Mouse (Mus musculus) hindbrain, embryonic 14.5 days (tissue): ENCODE data around the gene Hsd17b13. TPM values are rescaled to one million over a fixed set of nuclear protein-coding genes. Genes with fewer than 3 reads are reported as not detected.
A peak's percentile ranks its signal among the peaks of the same experiment; 100 is the strongest.
"Not testable (repeated sequence)": the region's sequence is repeated elsewhere in the genome, so short reads cannot be mapped to it uniquely, and the experiment has no call there.

Source experiments
- ATAC-seq: fragments of 200-750 bp; cut with Nextera tagmentation; 2 replicates; pipeline ENCODE4 v1.8.0; 2017; ENCODE audit warnings: moderate number of reproducible peaks, mild to moderate bottlenecking, moderate TSS enrichment, moderate library complexity; ENCODE audit not compliant: low FRiP score
- DNase-seq: peaks from one replicate; pipeline ENCODE4 v3.0.0-alpha.2; 2015; ENCODE audit warnings: low spot score
- H3K27ac ChIP-seq: fragments of 300-500 bp; sonication (generic); 2 replicates; pipeline ENCODE4 v1.5.1; 2014; ENCODE audit warnings: mild to moderate bottlenecking, moderate library complexity
- H3K27me3 ChIP-seq: fragments of 300-500 bp; sonication (generic); 2 replicates; pipeline ENCODE4 v1.6.1; 2014; ENCODE audit warnings: mild to moderate bottlenecking, low read length, mixed read lengths; ENCODE audit not compliant: control insufficient read depth, insufficient read depth
- H3K36me3 ChIP-seq: fragments of 300-500 bp; sonication (generic); replicated peaks from 2 replicates; pipeline ENCODE4 v1.6.1; 2014; ENCODE audit not compliant: control insufficient read depth, insufficient read depth
- H3K4me1 ChIP-seq: fragments of 300-500 bp; sonication (generic); replicated peaks from 2 replicates; pipeline ENCODE4 v1.6.1; 2014; ENCODE audit warnings: antibody characterized with exemption, low read length, mixed read lengths; ENCODE audit not compliant: control insufficient read depth, insufficient read depth
- H3K4me2 ChIP-seq: fragments of 300-500 bp; sonication (generic); replicated peaks from 2 replicates; pipeline ENCODE4 v1.6.1; 2014; ENCODE audit warnings: mild to moderate bottlenecking, moderate library complexity
- H3K4me3 ChIP-seq: fragments of 300-500 bp; sonication (generic); replicated peaks from 2 replicates; pipeline ENCODE4 v1.5.1; 2014; ENCODE audit warnings: mild to moderate bottlenecking, low read length
- H3K9ac ChIP-seq: fragments of 300-500 bp; sonication (generic); 2 replicates; pipeline ENCODE4 v1.6.1; 2014
- H3K9me3 ChIP-seq: fragments of 300-500 bp; sonication (generic); 2 replicates; pipeline ENCODE4 v1.6.1; 2016; ENCODE audit warnings: low read length; ENCODE audit not compliant: control insufficient read depth
- WGBS: fragments of 180-500 bp; shearing (Covaris S2); extraction: QIAGEN DNeasy Blood & Tissue Kit; methylation state at CpG from one replicate; pipeline ENCODE4 v1.1.7; 2014; 5-methylcytosine and 5-hydroxymethylcytosine counted together
- polyA plus RNA-seq: library from polyadenylated mRNA; unstranded; fragments of >200 nt; fragmentation: Nextera tagmentation; extraction: Ambion mirVana; gene quantifications from 2 replicates; pipeline ENCODE4 v1.2.1, GENCODE M21; 2014

Hsd17b13 gene
- not detected in 2 replicates for polyA plus RNA-seq

GRCm38 (mm10) chr5:103977297-103977696, at the start of gene Hsd17b13:
Gene Hsd17b13, minus strand, starts transcription at chr5:103977410.
- no peak within 1 kb of the TSS for H3K4me3 ChIP-seq
- H3K27me3 ChIP-seq: no peaks in the 10 kb centered on the region
- no peak within 1 kb of the TSS for H3K27ac ChIP-seq
- no peak within 1 kb of the TSS for H3K9ac ChIP-seq
- H3K4me1 ChIP-seq: no peaks in the 10 kb centered on the region
- H3K36me3 ChIP-seq: no peaks in the 10 kb centered on the region
- no peak for DNase-seq
- no peaks in the 10 kb centered on the region for H3K9me3 ChIP-seq
- 87% methylated on average over 4 of the region's 4 CpGs for WGBS
- H3K4me2 ChIP-seq: no peak within 1 kb of the TSS
- ATAC-seq: no peak

DNA sequence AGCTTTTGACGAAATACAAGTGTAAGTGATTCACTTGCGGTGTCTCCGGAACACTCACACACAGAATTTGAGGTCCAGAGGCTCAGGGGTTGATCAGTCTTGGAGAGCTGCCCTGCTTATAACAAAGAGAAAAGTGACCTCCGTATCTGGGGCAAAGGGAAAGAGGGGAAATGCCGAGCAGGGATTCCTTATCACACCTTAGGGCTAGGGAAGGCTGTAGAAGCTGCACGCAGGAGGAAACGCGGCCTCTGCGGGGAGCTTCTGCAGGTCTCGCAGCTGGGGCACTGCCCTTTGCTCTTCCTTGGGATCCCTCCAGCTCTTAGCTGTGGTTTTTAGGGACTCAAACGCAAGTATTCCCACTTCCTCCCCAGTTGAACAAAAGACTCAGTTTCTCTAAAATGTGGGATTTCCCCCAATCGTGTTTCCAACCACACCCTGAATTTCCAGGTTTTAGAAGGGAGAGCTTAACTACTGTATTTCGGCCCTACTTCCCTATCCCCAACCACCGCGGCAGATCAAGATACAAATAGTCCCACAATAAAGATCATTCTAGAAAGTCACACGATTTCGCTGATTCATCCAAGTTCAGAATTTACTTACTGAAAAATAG, 48.1 kb upstream of the Hsd17b13 start:
- 46% methylated on average over 17 of the region's 17 CpGs for WGBS
- H3K4me2 ChIP-seq: no peak overlapping the region
- ATAC-seq: no peak

DNA sequence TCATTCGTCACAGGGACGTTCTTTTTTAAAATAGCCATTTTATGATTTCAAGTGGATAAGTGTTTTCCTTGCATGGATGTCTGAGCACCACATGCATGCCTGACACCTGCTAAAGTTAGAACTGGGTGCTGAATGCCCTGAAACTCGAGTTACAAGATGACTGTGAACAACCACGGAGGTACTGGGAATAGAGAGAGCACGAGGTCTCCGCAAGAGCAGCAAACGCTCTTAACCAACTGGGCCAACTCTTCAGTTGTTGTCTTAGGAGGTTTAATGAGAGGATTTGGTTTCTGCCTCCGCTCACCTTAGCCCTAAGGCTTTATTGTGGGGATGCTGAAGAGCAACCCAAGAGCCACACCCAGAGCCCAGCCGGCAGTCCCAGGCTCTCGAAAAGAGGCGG, 47.6 kb upstream of the Hsd17b13 start:
- Histone ChIP-seq H3K4me2 (no peak overlapping the region), H3K9me3 (no peaks in the 10 kb centered on the region), H3K4me3 (no peak overlapping the region), H3K27ac (no peak overlapping the region), H3K9ac (no peak overlapping the region), H3K36me3 (no peaks in the 10 kb centered on the region), H3K4me1 (0 out of 2 replicates have a peak, but pooled peaks cover 4% of the 10 kb centered on the region), H3K27me3 (peaks cover 7% of the 10 kb centered on the region; the same call in 1 of the 2 replicates)
- DNase-seq (no peak), ATAC-seq (no peak)
- WGBS: 73% methylated on average over 11 of the region's 11 CpGs

More for the DNA sequence above, 48.1 kb upstream of the Hsd17b13 start:
- Histone ChIP-seq H3K27me3 (peaks cover 7% of the 10 kb centered on the region; the same call in 1 of the 2 replicates), H3K9ac (no peak overlapping the region), H3K4me3 (no peak overlapping the region), H3K36me3 (no peaks in the 10 kb centered on the region), H3K9me3 (no peaks in the 10 kb centered on the region), H3K27ac (no peak overlapping the region), H3K4me1 (0 out of 2 replicates have a peak, but pooled peaks cover 4% of the 10 kb centered on the region)
- no peak for DNase-seq

DNA sequence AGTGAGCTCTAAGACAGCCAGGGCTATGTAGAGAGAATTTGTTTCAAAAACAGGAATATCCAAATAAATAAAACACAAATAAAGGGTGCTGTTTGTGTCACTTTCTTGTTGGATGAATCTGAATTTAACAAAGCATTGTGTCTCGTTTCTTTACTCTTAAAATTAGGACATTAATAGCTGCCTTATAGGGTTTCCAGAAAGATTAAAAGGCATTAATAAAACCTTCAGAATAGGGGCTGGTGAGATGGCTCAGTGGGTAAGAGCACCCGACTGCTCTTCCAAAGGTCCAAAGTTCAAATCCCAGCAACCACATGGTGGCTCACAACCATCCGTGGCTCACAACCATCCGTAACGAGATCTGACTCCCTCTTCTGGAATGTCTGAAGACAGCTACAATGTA, 47.0 kb upstream of the Hsd17b13 start:
- not testable (repeated sequence) for DNase-seq, H3K4me1 ChIP-seq, ATAC-seq, H3K27me3 ChIP-seq, H3K9ac ChIP-seq, H3K9me3 ChIP-seq, H3K36me3 ChIP-seq, H3K4me3 ChIP-seq, H3K4me2 ChIP-seq, H3K27ac ChIP-seq
- 86% methylated on average over 5 of the region's 5 CpGs for WGBS

- H3K27ac ChIP-seq: no peak overlapping the region
- H3K4me1 ChIP-seq: 0 out of 2 replicates have a peak, but pooled peaks cover 4% of the 10 kb centered on the region
- H3K9ac ChIP-seq: no peak overlapping the region
- 78% methylated on average over 8 of the region's 8 CpGs for WGBS
- no peak overlapping the region for H3K4me2 ChIP-seq
- peaks cover 7% of the 10 kb centered on the region; the same call in 1 of the 2 replicates for H3K27me3 ChIP-seq
- no peaks in the 10 kb centered on the region for H3K36me3 ChIP-seq
- DNase-seq (no peak), ATAC-seq (no peak)
- no peak overlapping the region for H3K4me3 ChIP-seq
- no peaks in the 10 kb centered on the region for H3K9me3 ChIP-seq
Observed at GRCm38 (mm10) chr5:104023289-104024020, 46.2 kb upstream of the Hsd17b13 start.

GRCm38 (mm10) chr5:104022558-104022957, 45.3 kb upstream of the Hsd17b13 start:
- Histone ChIP-seq H3K27ac (no peak overlapping the region), H3K4me1 (0 out of 2 replicates have a peak, but pooled peaks cover 4% of the 10 kb centered on the region), H3K4me2 (peak overlapping the region; percentile 76), H3K9ac (peak overlapping the region; percentile 62; the same call in 1 of the 2 replicates), H3K36me3 (no peaks in the 10 kb centered on the region), H3K27me3 (peaks cover 7% of the 10 kb centered on the region; the same call in 1 of the 2 replicates), H3K9me3 (no peaks in the 10 kb centered on the region), H3K4me3 (peak overlapping the region; percentile 44)
- DNase-seq (no peak), ATAC-seq (no peak)
- 28% methylated on average over 5 of the region's 5 CpGs for WGBS

GRCm38 (mm10) chr5:104021597-104022378, 44.6 kb upstream of the Hsd17b13 start, which contains the start of gene Hsd17b11:
Gene Hsd17b11, minus strand, starts transcription at chr5:104021919.
- Histone ChIP-seq H3K4me1 (0 out of 2 replicates have a peak, but pooled peaks cover 4% of the 10 kb centered on the region), H3K36me3 (no peaks in the 10 kb centered on the region), H3K4me2 (peak within 1 kb of the TSS; percentile 76), H3K27ac (peak within 1 kb of the TSS; percentile 23; the same call in 1 of the 2 replicates), H3K9me3 (no peaks in the 10 kb centered on the region), H3K27me3 (peaks cover 7% of the 10 kb centered on the region; the same call in 1 of the 2 replicates), H3K4me3 (peak within 1 kb of the TSS; percentile 44), H3K9ac (peak within 1 kb of the TSS; percentile 62)
- ATAC-seq (peak; percentile 81; the same call in 1 of the 2 replicates), DNase-seq (peak; percentile 64)
- WGBS: 2% methylated on average over 31 of the region's 31 CpGs

DNA sequence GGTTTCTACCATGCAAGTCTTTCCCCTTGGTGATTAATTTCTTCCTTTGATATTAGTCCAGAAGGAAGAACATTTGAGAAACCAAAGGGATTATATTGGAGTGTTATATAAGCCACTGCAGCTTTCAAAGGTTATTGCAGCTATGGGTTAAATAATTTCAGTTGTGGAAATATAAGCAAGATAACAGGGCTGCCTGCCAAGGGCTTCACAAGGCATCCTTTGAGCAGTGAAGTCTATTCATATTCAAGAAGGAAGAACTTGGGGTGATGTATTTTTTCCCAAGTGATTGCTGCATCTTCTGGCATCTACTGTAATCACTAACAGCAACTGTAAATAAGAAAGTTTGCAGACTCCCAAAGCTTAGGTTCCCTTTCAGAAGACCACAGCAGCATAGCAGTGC, 34.2 kb upstream of the Hsd17b13 start:
- no peaks in the 10 kb centered on the region for H3K27me3 ChIP-seq
- H3K9ac ChIP-seq: no peak overlapping the region
- H3K4me1 ChIP-seq: no peaks in the 10 kb centered on the region
- no peaks in the 10 kb centered on the region for H3K36me3 ChIP-seq
- DNase-seq (no peak), ATAC-seq (no peak)
- no peaks in the 10 kb centered on the region for H3K9me3 ChIP-seq
- no peak overlapping the region for H3K4me2 ChIP-seq
- no peak overlapping the region for H3K4me3 ChIP-seq
- H3K27ac ChIP-seq: no peak overlapping the region

- Histone ChIP-seq H3K9me3 (no peaks in the 10 kb centered on the region), H3K4me1 (no peaks in the 10 kb centered on the region), H3K27me3 (no peaks in the 10 kb centered on the region), H3K27ac (no peak overlapping the region), H3K36me3 (no peaks in the 10 kb centered on the region), H3K4me3 (no peak overlapping the region), H3K4me2 (no peak overlapping the region), H3K9ac (no peak overlapping the region)
- WGBS: 94% methylated on average over 7 of the region's 7 CpGs
- no peak for ATAC-seq
- no peak for DNase-seq
Observed at GRCm38 (mm10) chr5:104010261-104010660, 33.1 kb upstream of the Hsd17b13 start.
